Mouse (Mus musculus): ENCODE data around the gene Trp53rkb. TPM values are rescaled to one million over a fixed set of nuclear protein-coding genes. Genes with fewer than 3 reads are reported as not detected.

Trp53rkb gene
- total RNA-seq (2023): 1 to 10 TPM; 5.2 to 5.9 TPM

DNA sequence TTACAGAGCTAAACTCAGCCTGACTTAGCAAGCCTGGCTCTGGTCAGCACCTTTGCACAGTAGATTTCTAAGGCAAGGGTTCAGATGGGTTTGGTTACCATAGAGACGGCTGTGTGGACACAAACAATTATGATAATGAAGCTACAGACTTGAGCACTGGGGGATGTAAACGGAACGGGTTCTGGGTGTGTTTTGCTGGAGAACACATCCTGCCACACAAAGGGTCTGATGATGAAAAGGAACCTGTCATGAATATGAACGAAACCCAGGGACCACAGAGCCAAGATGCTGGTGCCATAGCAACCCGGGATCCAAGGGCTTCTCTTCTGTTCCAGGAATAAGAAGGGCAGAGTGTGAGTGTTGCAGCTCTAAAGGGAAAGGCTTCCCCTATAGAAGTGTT lies at the start of gene Trp53rkb:
Gene Trp53rkb, plus strand, starts transcription at position 177 of the 400 bp plus-strand sequence.

DNA sequence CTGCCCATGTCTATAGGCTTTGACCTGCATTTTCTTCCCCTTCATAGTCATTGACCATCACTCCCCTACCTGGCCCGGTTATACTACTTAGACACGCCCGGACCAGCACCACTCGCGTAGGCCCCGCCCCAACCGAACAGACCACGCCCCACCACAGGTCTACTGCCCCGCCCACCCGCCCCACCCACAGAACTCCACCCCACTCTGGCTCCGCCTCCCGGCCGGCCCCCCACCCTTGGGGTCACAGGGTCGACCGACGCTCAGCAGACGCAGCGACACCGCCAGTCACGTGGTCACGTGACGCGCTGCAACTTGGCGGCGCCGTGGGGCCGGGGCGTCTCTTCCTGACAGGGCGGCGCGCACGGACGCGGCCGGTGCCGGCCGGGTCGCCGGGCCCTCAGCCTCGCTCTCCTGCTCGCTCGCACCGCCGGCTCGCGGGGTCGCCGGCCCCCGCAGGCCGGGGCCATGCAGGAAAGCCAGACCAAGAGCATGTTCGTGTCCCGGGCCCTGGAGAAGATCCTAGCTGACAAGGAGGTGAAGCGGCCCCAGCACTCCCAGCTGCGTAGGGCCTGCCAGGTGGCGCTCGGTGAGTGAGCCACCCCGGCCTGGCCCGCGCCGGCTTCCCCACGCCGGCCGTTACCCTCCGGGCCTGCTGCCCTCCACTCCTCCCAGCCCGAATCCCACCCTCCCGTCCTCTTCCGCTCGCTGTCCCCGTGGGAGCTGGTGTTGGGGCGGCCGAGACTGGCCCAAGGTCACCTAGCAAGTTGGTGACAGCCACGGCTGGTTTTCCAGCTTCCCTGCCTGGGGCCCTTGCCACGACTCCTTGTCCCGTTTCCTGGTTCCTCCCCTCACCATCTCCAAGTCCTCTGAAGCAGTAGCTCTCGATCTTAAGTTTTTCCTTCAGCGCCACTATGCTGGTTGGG lies 13.2 kb downstream of the Trp53rkb start, which contains the start of gene Arfgef2:
Gene Arfgef2, plus strand, starts transcription at position 339 of the 923 bp plus-strand sequence.

Other genes with a start within 250 kb of the Trp53rkb start
- gene Prex1, start 78.7 kb upstream of the Trp53rkb start, total RNA-seq (2023): 100 to 1,000 TPM; 248 to 279 TPM
- gene Arfgef2, start 13.1 kb downstream of the Trp53rkb start, total RNA-seq (2023): 10 to 100 TPM; 24.5 to 31.5 TPM
- 10 to 100 TPM; 57.6 to 65.6 TPM for gene Cse1l, start 113.5 kb downstream of the Trp53rkb start, total RNA-seq (2023)
- gene Stau1, start 203.8 kb downstream of the Trp53rkb start, total RNA-seq (2023): 10 to 100 TPM; 69.4 to 71.2 TPM
- 10 to 100 TPM; 45.6 to 49.7 TPM for gene Ddx27, start 222.7 kb downstream of the Trp53rkb start, total RNA-seq (2023)

Data from monocyte, adult 59 days (primary cell).